Mouse (Mus musculus) adrenal gland, adult 2 months (tissue): ENCODE measurements at regions not wholly inside any gene's neighbourhood (a gene's known extent, or its start where the extent isn't known, plus 50 kb on each side); places are given as distances from the start of the nearest gene placed in this dataset.

Experiments
- DNase-seq: peaks from one replicate; pipeline ENCODE4 v3.0.0; 2021

DNA sequence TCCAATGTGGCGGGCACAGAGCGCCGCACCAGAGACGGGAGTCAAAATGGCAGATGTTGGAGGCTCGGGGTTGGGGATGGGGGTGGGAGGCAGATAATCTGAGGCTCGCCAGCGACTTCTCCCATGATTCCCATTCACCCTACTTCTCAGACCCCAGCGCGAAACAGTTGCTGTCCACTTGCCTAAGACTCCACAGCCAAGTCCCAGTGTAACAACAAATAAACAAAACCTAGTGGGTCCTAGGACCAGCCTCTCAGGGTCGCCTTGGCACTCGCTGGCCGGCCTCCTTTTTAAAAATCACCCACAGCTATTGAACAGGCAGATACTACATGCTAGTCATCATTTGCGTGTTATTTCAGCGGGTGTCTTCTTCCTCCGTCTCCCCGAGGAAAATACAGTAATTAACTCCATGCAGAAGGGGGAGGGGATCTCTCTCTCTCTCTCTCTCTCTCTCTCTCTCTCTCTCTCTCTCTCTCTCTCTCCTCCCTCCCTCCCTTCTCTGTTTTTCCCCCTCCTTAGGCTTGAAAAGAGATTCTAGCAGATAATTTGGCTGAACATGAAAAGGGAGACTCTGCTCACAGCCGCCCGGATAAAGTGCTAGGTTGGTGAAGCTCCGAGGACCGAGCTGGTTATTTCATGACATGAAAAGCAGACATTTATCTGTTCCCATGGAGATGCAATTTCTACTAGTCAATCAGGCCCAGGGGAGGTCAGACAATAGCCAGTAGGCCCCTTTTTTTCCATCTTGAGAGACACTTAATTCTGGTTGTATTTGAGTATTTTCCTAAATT is 71.9 kb upstream of the Zfp217 start:
- peak; percentile 57 for DNase-seq

GRCm38 (mm10) chr2:170219161-170219581 is 71.3 kb upstream of the Zfp217 start:
- DNase-seq: peak; percentile 29

- peak; percentile 82 for DNase-seq
These were observed 70.5 kb upstream of the Zfp217 start for GRCm38 (mm10) chr2:170218230-170219044.

DNA sequence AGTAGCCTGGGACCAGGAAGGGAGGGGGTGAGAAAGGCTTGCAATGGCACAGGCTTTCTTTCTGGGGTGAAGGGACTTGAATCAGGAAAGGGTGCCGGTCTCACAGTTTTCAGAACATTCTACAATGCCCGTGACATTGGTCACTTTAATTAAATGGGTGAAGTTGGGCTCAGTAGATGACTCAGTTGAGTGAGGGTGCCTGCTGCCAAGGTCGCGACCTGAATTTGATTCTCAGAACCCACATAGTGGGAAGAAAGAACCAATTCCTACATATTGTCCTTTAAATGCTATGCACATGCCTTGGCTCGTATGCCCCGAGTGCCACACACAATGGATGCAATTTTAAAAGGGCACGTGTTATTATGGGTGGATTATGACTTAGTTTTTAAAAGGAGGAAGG is 68.4 kb upstream of the Zfp217 start:
- DNase-seq: peak; percentile 55

- DNase-seq: peak; percentile 94
These were observed 61.2 kb upstream of the Zfp217 start for GRCm38 (mm10) chr2:170209121-170209520.

GRCm38 (mm10) chr2:170207878-170208277 is 60.0 kb upstream of the Zfp217 start:
- DNase-seq: no peak

DNA sequence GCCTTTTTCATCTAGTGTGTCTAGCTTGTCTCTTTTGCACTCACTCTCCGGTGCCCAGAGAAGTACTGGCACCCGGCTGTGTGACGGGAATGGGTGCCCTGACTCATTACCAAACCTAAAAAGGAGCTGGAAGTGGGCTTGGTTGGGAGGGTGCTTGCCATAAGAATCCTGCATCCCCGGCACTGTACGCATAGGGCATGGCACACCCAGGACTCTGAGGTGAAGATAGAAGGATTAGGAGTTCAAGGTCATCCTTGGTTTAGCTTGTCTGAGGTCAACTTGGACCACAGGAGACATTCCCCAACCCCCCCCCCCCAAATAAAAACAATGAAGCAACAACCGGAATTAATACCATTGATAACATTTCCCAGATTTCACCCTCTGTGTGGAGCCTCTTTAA is 59.5 kb upstream of the Zfp217 start:
- no peak for DNase-seq

DNA sequence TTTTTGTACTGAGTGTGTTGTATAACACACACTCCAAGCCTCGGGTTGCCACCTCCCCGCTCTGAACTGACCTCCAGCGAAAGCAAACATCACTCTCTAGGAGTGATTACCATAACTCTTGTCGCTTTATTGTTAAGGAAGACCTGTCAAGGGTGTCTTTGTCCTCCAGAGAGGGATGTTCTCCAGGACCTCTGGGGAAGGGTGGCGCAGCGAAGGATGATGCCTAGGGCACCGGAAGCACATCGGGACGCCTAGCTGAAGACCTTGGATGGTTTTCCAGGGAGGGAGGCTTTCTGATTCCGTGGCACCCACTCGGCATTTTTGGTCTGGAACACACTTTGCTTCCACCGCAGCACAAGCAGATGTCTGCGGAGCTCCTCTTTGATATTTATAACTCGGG is 59.0 kb upstream of the Zfp217 start:
- DNase-seq: no peak

GRCm38 (mm10) chr2:170206442-170206754 is 58.5 kb upstream of the Zfp217 start:
- no peak for DNase-seq

DNA sequence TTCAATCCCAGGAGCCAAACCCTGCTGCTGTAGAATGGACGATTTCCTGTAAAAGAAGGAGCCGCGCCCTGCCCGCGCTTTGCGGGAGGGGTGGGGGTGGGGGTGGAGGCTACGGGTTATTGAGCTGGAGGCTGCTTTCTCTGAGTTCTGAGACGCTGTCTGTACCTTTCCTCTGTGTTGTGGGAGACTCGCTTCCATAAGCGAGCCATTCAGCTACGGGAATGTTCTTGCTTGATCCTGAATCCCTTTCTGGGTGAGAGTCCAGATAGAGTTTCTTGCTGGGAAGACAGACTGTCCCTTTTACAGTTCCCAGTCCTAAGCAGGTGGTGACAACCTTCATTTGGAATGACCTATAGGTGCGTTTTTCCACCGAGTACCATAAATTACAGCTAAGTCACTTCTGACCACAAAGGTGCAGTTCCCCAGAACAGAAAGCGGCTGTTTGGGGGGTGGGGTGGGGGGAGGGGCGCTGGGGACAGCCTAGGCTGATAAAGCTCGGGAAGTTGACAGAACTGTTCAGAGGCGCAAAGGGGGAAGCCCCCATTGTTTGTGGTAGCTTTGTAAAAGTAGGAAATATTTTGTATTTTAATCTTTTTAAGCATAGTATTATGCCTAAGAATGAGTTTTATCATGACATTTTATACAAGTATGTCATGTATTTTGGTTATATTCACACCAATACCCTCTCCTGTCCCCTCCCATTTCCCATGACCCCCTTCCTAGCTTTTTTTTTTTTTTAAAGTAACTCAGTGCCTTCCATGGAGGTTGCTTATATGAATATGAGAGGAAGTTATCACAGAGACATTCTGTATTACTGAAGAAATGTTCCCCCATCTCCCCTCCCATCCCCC is 57.9 kb upstream of the Zfp217 start:
- DNase-seq: peak; percentile 47

DNA sequence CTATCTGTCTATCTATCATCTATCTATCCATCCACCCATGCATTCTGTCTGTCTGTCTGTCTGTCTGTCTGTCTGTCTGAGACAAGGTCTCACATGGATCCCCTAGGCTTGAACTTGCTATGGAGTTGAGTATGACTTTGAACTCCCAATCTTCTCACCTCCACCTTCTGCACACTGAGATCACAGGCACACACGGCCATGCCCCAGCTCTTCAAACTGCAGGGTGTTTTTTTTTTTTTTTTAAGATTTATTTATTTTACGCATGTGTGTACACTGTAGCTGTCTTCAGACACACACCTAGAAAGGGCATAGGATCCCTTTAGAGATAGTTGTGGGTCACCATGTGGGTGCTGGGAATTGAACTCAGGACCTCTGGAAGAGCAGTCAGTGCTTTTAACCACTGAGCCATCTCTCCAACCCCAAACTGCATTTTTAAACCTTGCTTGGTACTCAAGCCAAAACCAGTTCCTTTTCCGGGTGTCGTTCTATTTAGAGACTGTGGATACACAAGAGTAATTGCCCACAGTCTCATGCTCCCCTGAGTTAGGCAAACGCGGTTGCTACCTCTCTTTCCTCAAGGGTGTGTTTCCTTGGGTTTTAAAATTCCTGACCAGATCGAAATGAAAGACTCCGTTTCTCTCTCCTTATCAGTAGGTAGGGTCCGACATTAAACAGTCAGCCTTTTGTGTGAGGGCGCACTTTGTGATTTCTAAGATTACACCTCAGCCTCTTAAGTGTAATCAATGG is 57.0 kb upstream of the Zfp217 start:
- no peak for DNase-seq

- DNase-seq: no peak
These were observed 55.6 kb upstream of the Zfp217 start for GRCm38 (mm10) chr2:170203496-170203895.

GRCm38 (mm10) chr2:170201816-170202371 is 54.0 kb upstream of the Zfp217 start:
- peak; percentile 21 for DNase-seq
